Mouse (Mus musculus): ENCODE measurements around the gene Zfhx3. TPM values are rescaled to one million over a fixed set of nuclear protein-coding genes. Genes with fewer than 3 reads are reported as not detected.

Zfhx3 gene
- polyA plus RNA-seq, 1 experiment from 2014 or later, result 8.2 TPM

GRCm38 (mm10) chr8:108900541-108900940 is 958.1 kb downstream of the Zfhx3 start:
- Histone ChIP-seq H3K4me2 (replicated peaks; ENCODE audit: low read depth, low read length) (no peak overlapping the region), H3K27me3 (replicated peaks; ENCODE audit: insufficient read depth, low read length) (no peaks in the 10 kb centered on the region), H3K4me1 (ENCODE audit: insufficient read depth, low read depth, low read length) (peaks cover 35% of the 10 kb centered on the region), H3K9me3 (ENCODE audit: low read length) (no peaks in the 10 kb centered on the region), H3K4me3 (ENCODE audit: low read depth, low read length) (no peak overlapping the region), H3K36me3 (ENCODE audit: insufficient read depth, low read length) (no peaks in the 10 kb centered on the region), H3K27ac (ENCODE audit: low read length) (peak overlapping the region; percentile 16; the same call in 1 of the 2 replicates), H3K9ac (replicated peaks; ENCODE audit: low read depth) (0 out of 2 replicates have a peak overlapping the region, but pooled peaks have one; percentile 8)
- DNase-seq (ENCODE audit: low spot score), result peak; percentile 49
- TF ChIP-seq CTCF (IDR thresholded peaks at IDR 0.05) (no peak), EP300 (IDR thresholded peaks at IDR 0.05) (no peak)
- no peak for ATAC-seq
- WGBS, result 24% methylated on average over 10 of the region's 10 CpGs

- Histone ChIP-seq H3K27me3 (replicated peaks; ENCODE audit: insufficient read depth, low read length) (no peaks in the 10 kb centered on the region), H3K4me3 (ENCODE audit: low read depth, low read length) (no peak overlapping the region), H3K27ac (ENCODE audit: low read length) (peak overlapping the region; percentile 16; the same call in 1 of the 2 replicates), H3K4me1 (ENCODE audit: insufficient read depth, low read depth, low read length) (peaks cover 30% of the 10 kb centered on the region), H3K9ac (replicated peaks; ENCODE audit: low read depth) (no peak overlapping the region), H3K36me3 (ENCODE audit: insufficient read depth, low read length) (no peaks in the 10 kb centered on the region), H3K4me2 (replicated peaks; ENCODE audit: low read depth, low read length) (no peak overlapping the region), H3K9me3 (ENCODE audit: low read length) (no peaks in the 10 kb centered on the region)
- TF ChIP-seq CTCF (IDR thresholded peaks at IDR 0.05) (no peak), EP300 (IDR thresholded peaks at IDR 0.05) (no peak)
- DNase-seq (ENCODE audit: low spot score), result peak; percentile 70
- 42% methylated on average over 14 of the region's 14 CpGs for WGBS
- ATAC-seq, result peak; percentile 47
Measured at GRCm38 (mm10) chr8:108901208-108901607, 958.8 kb downstream of the Zfhx3 start.

- ATAC-seq, result no peak
- TF ChIP-seq EP300 (IDR thresholded peaks at IDR 0.05) (no peak), CTCF (IDR thresholded peaks at IDR 0.05) (no peak)
- WGBS, result 56% methylated on average over 15 of the region's 15 CpGs
Measured at GRCm38 (mm10) chr8:108903550-108903949, 961.1 kb downstream of the Zfhx3 start.

GRCm38 (mm10) chr8:108904288-108904971 is 962.0 kb downstream of the Zfhx3 start:
- Histone ChIP-seq H3K4me3 (ENCODE audit: low read depth, low read length) (no peak overlapping the region), H3K9me3 (ENCODE audit: low read length) (no peaks in the 10 kb centered on the region), H3K27me3 (replicated peaks; ENCODE audit: insufficient read depth, low read length) (no peaks in the 10 kb centered on the region), H3K36me3 (ENCODE audit: insufficient read depth, low read length) (no peaks in the 10 kb centered on the region), H3K27ac (ENCODE audit: low read length) (no peak overlapping the region), H3K4me1 (ENCODE audit: insufficient read depth, low read depth, low read length) (peaks cover 20% of the 10 kb centered on the region), H3K4me2 (replicated peaks; ENCODE audit: low read depth, low read length) (no peak overlapping the region), H3K9ac (replicated peaks; ENCODE audit: low read depth) (no peak overlapping the region)
- DNase-seq (ENCODE audit: low spot score) (peak; percentile 36), ATAC-seq (peak; percentile 16; the same call in 1 of the 2 replicates)
- no peak for TF ChIP-seq CTCF (IDR thresholded peaks at IDR 0.05)
- 0 out of 2 replicates have a peak, but pooled peaks have one; percentile 25 for TF ChIP-seq EP300 (IDR thresholded peaks at IDR 0.05)
- WGBS, result 45% methylated on average over 11 of the region's 11 CpGs

More at GRCm38 (mm10) chr8:108903550-108903949, 961.1 kb downstream of the Zfhx3 start:
- no peak for DNase-seq (ENCODE audit: low spot score)
- no peaks in the 10 kb centered on the region for H3K36me3 ChIP-seq (ENCODE audit: insufficient read depth, low read length)
- peaks cover 20% of the 10 kb centered on the region for H3K4me1 ChIP-seq (ENCODE audit: insufficient read depth, low read depth, low read length)
- no peak overlapping the region for H3K9ac ChIP-seq (replicated peaks; ENCODE audit: low read depth)
- no peaks in the 10 kb centered on the region for H3K27me3 ChIP-seq (replicated peaks; ENCODE audit: insufficient read depth, low read length)
- H3K4me3 ChIP-seq (ENCODE audit: low read depth, low read length), result no peak overlapping the region
- H3K27ac ChIP-seq (ENCODE audit: low read length), result no peak overlapping the region
- H3K9me3 ChIP-seq (ENCODE audit: low read length), result no peaks in the 10 kb centered on the region
- H3K4me2 ChIP-seq (replicated peaks; ENCODE audit: low read depth, low read length), result no peak overlapping the region

DNA sequence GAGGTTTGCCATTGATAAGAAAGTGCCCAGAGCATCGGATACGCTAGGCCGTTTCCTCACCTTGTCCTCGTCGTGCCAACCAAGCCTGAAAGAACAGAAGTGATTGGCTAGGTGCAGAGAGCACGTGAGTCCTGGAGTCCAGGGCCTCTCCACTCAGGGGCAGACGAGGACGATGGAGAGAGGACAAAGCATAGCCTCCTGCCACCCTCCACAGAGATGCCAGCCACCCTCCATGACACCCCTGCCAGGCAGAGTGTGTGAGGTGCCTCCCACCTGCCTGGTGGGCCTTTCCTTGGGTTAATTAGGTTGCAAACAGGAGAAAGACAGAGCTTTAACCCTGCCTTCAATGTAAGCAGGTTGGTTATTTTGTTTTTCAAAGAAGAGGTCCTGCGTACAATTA is 965.6 kb downstream of the Zfhx3 start:
- ATAC-seq (no peak), DNase-seq (ENCODE audit: low spot score) (no peak)
- 86% methylated on average over 9 of the region's 9 CpGs for WGBS
- H3K27ac ChIP-seq (ENCODE audit: low read length), result no peak overlapping the region
- H3K36me3 ChIP-seq (ENCODE audit: insufficient read depth, low read length), result no peaks in the 10 kb centered on the region
- H3K27me3 ChIP-seq (replicated peaks; ENCODE audit: insufficient read depth, low read length), result no peaks in the 10 kb centered on the region
- H3K4me2 ChIP-seq (replicated peaks; ENCODE audit: low read depth, low read length), result no peak overlapping the region
- no peak overlapping the region for H3K9ac ChIP-seq (replicated peaks; ENCODE audit: low read depth)
- TF ChIP-seq EP300 (IDR thresholded peaks at IDR 0.05) (no peak), CTCF (IDR thresholded peaks at IDR 0.05) (no peak)
- peaks cover 5% of the 10 kb centered on the region; the same call in 1 of the 2 replicates for H3K4me1 ChIP-seq (ENCODE audit: insufficient read depth, low read depth, low read length)
- H3K9me3 ChIP-seq (ENCODE audit: low read length), result no peaks in the 10 kb centered on the region
- no peak overlapping the region for H3K4me3 ChIP-seq (ENCODE audit: low read depth, low read length)

- no peaks in the 10 kb centered on the region for H3K36me3 ChIP-seq (ENCODE audit: insufficient read depth, low read length)
- TF ChIP-seq EP300 (IDR thresholded peaks at IDR 0.05) (no peak), CTCF (IDR thresholded peaks at IDR 0.05) (no peak)
- H3K9ac ChIP-seq (replicated peaks; ENCODE audit: low read depth), result no peak overlapping the region
- no peak overlapping the region for H3K4me3 ChIP-seq (ENCODE audit: low read depth, low read length)
- H3K4me1 ChIP-seq (ENCODE audit: insufficient read depth, low read depth, low read length), result peaks cover 4% of the 10 kb centered on the region; the same call in 1 of the 2 replicates
- no peak overlapping the region for H3K27ac ChIP-seq (ENCODE audit: low read length)
- no peaks in the 10 kb centered on the region for H3K9me3 ChIP-seq (ENCODE audit: low read length)
- ATAC-seq, result no peak
- DNase-seq (ENCODE audit: low spot score), result no peak
- no peaks in the 10 kb centered on the region for H3K27me3 ChIP-seq (replicated peaks; ENCODE audit: insufficient read depth, low read length)
- 87% methylated on average over 16 of the region's 16 CpGs for WGBS
- no peak overlapping the region for H3K4me2 ChIP-seq (replicated peaks; ENCODE audit: low read depth, low read length)
Measured at GRCm38 (mm10) chr8:108908540-108908939, 966.1 kb downstream of the Zfhx3 start.
